Mouse (Mus musculus) megakaryocyte, embryonic 14.5 days (primary cell): ENCODE data around the gene Drc1. TPM values are rescaled to one million over a fixed set of nuclear protein-coding genes. Genes with fewer than 3 reads are reported as not detected.

Source experiments
- H3K27me3 ChIP-seq: replicated peaks from 2 replicates; pipeline ENCODE3; 2012; ENCODE audit warnings: inconsistent platforms
- H3K36me3 ChIP-seq: replicated peaks from 2 replicates; pipeline ENCODE3; 2012; ENCODE audit warnings: low read length, inconsistent platforms, mixed read lengths
- H3K4me1 ChIP-seq: 2 replicates; pipeline ENCODE4 v1.6.1; 2012; ENCODE audit warnings: inconsistent platforms
- H3K4me3 ChIP-seq: replicated peaks from 2 replicates; pipeline ENCODE3; 2012; ENCODE audit warnings: moderate library complexity, mild to moderate bottlenecking, inconsistent platforms
- H3K9me3 ChIP-seq: 2 replicates; pipeline ENCODE4 v1.6.1; 2012; ENCODE audit warnings: inconsistent platforms
- FLI1 ChIP-seq: IDR thresholded peaks from 2 replicates; pipeline ENCODE4 v1.6.1; 2012; ENCODE audit warnings: low read length, inconsistent platforms, mixed read lengths
- GATA1 ChIP-seq: IDR thresholded peaks from 3 replicates; pipeline ENCODE4 v1.6.1; 2012; ENCODE audit warnings: mixed read lengths, low read length, inconsistent platforms, borderline replicate concordance
- polyA plus RNA-seq: library from polyadenylated mRNA; stranded (reverse); fragments of >175 nt; gene quantifications from 2 replicates; pipeline ENCODE4 v1.2.3, GENCODE M21; 2012; ENCODE audit warnings: low replicate concordance; ENCODE audit not compliant: insufficient read depth

Drc1 gene
- polyA plus RNA-seq, 1 experiment: not detected

GRCm38 (mm10) chr5:30356647-30357046 lies 75.5 kb downstream of the Drc1 start:
- TF ChIP-seq GATA1 (no peak), FLI1 (no peak)

GRCm38 (mm10) chr5:30358436-30359099 lies 77.4 kb downstream of the Drc1 start:
- no peak for TF ChIP-seq FLI1
- TF ChIP-seq GATA1: no peak
- Histone ChIP-seq H3K4me3 (no peak overlapping the region), H3K27me3 (peaks cover 31% of the 10 kb centered on the region), H3K9me3 (peaks cover 8% of the 10 kb centered on the region; the same call in 1 of the 2 replicates), H3K36me3 (no peaks in the 10 kb centered on the region), H3K4me1 (no peaks in the 10 kb centered on the region)

More at GRCm38 (mm10) chr5:30356647-30357046, 75.5 kb downstream of the Drc1 start:
- H3K27me3 ChIP-seq: peaks cover 34% of the 10 kb centered on the region
- H3K36me3 ChIP-seq: no peaks in the 10 kb centered on the region
- H3K9me3 ChIP-seq: no peaks in the 10 kb centered on the region
- no peak overlapping the region for H3K4me3 ChIP-seq
- no peaks in the 10 kb centered on the region for H3K4me1 ChIP-seq

GRCm38 (mm10) chr5:30367405-30367804 lies 86.2 kb downstream of the Drc1 start:
- peaks cover 2% of the 10 kb centered on the region; the same call in 1 of the 2 replicates for H3K4me1 ChIP-seq
- peaks cover 7% of the 10 kb centered on the region; the same call in 1 of the 2 replicates for H3K9me3 ChIP-seq
- no peak overlapping the region for H3K4me3 ChIP-seq
- H3K27me3 ChIP-seq: peaks cover 38% of the 10 kb centered on the region
- no peak for TF ChIP-seq FLI1
- no peak for TF ChIP-seq GATA1
- H3K36me3 ChIP-seq: no peaks in the 10 kb centered on the region

GRCm38 (mm10) chr5:30369426-30369825 lies 88.2 kb downstream of the Drc1 start:
- Histone ChIP-seq H3K4me3 (no peak overlapping the region), H3K4me1 (peaks cover 2% of the 10 kb centered on the region; the same call in 1 of the 2 replicates), H3K36me3 (no peaks in the 10 kb centered on the region), H3K9me3 (no peaks in the 10 kb centered on the region), H3K27me3 (peaks cover 47% of the 10 kb centered on the region)
- no peak for TF ChIP-seq FLI1
- no peak for TF ChIP-seq GATA1

GRCm38 (mm10) chr5:30382876-30383275 lies 101.7 kb downstream of the Drc1 start:
- peaks cover 57% of the 10 kb centered on the region for H3K27me3 ChIP-seq
- no peaks in the 10 kb centered on the region for H3K9me3 ChIP-seq
- TF ChIP-seq FLI1 (no peak), GATA1 (no peak)
- no peak overlapping the region for H3K4me3 ChIP-seq
- H3K4me1 ChIP-seq: peaks cover 7% of the 10 kb centered on the region
- no peaks in the 10 kb centered on the region for H3K36me3 ChIP-seq

- Histone ChIP-seq H3K27me3 (peaks cover 55% of the 10 kb centered on the region), H3K4me1 (peaks cover 5% of the 10 kb centered on the region), H3K36me3 (no peaks in the 10 kb centered on the region), H3K4me3 (no peak overlapping the region), H3K9me3 (no peaks in the 10 kb centered on the region)
- TF ChIP-seq GATA1: no peak
- no peak for TF ChIP-seq FLI1
Measured at GRCm38 (mm10) chr5:30387726-30388125, 106.5 kb downstream of the Drc1 start.

- no peak overlapping the region for H3K4me3 ChIP-seq
- TF ChIP-seq FLI1 (no peak), GATA1 (no peak)
- peaks cover 53% of the 10 kb centered on the region for H3K27me3 ChIP-seq
- H3K4me1 ChIP-seq: no peaks in the 10 kb centered on the region
- H3K9me3 ChIP-seq: no peaks in the 10 kb centered on the region
- no peaks in the 10 kb centered on the region for H3K36me3 ChIP-seq
Measured at GRCm38 (mm10) chr5:30389836-30390235, 108.6 kb downstream of the Drc1 start.

GRCm38 (mm10) chr5:30391473-30391872 lies 110.3 kb downstream of the Drc1 start:
- no peaks in the 10 kb centered on the region for H3K36me3 ChIP-seq
- H3K4me3 ChIP-seq: no peak overlapping the region
- TF ChIP-seq GATA1 (no peak), FLI1 (no peak)
- H3K9me3 ChIP-seq: peaks cover 8% of the 10 kb centered on the region
- H3K27me3 ChIP-seq: peaks cover 48% of the 10 kb centered on the region
- no peaks in the 10 kb centered on the region for H3K4me1 ChIP-seq

- Histone ChIP-seq H3K27me3 (peaks cover 52% of the 10 kb centered on the region), H3K4me1 (no peaks in the 10 kb centered on the region), H3K4me3 (no peak overlapping the region), H3K36me3 (no peaks in the 10 kb centered on the region), H3K9me3 (peaks cover 22% of the 10 kb centered on the region)
- TF ChIP-seq FLI1 (no peak), GATA1 (no peak)
Measured at GRCm38 (mm10) chr5:30400521-30400920, 119.3 kb downstream of the Drc1 start.

- H3K4me3 ChIP-seq: no peak overlapping the region
- peaks cover 53% of the 10 kb centered on the region for H3K27me3 ChIP-seq
- H3K36me3 ChIP-seq: no peaks in the 10 kb centered on the region
- no peaks in the 10 kb centered on the region for H3K4me1 ChIP-seq
- TF ChIP-seq FLI1: no peak
- TF ChIP-seq GATA1: no peak
- peaks cover 16% of the 10 kb centered on the region for H3K9me3 ChIP-seq
Measured at GRCm38 (mm10) chr5:30401165-30401564, 120.0 kb downstream of the Drc1 start.

- no peaks in the 10 kb centered on the region for H3K36me3 ChIP-seq
- no peaks in the 10 kb centered on the region for H3K9me3 ChIP-seq
- no peak overlapping the region for H3K4me3 ChIP-seq
- peaks cover 62% of the 10 kb centered on the region for H3K27me3 ChIP-seq
- H3K4me1 ChIP-seq: no peaks in the 10 kb centered on the region
- TF ChIP-seq GATA1: no peak
- TF ChIP-seq FLI1: no peak
Measured at GRCm38 (mm10) chr5:30406876-30407275, 125.7 kb downstream of the Drc1 start.
